Mouse (Mus musculus) kidney, embryonic 15.5 days (tissue): ENCODE measurements around the gene Il4. TPM values are rescaled to one million over a fixed set of nuclear protein-coding genes. Genes with fewer than 3 reads are reported as not detected.

Experiments used
- polyA plus RNA-seq: library from polyadenylated mRNA; unstranded; fragments of >200 nt; fragmentation: Nextera tagmentation; extraction: Ambion mirVana; gene quantifications from 2 replicates; pipeline ENCODE4 v1.2.1, GENCODE M21; 2015

The Il4 gene
- polyA plus RNA-seq, 1 experiment from 2014 or later, result 1.2 TPM

Other genes with a start within 250 kb of the Il4 start
- 0.32 and 0.46 TPM in 2 replicates for gene Leap2, start 195.5 kb downstream of the Il4 start, polyA plus RNA-seq
- 629 and 653 TPM in 2 replicates for gene Uqcrq, start 187.8 kb downstream of the Il4 start, polyA plus RNA-seq
- gene Gdf9, start 187.6 kb downstream of the Il4 start, polyA plus RNA-seq, result 2.2 and 2.3 TPM in 2 replicates
- not detected in 2 replicates for gene Gm10447, start 161.6 kb downstream of the Il4 start, polyA plus RNA-seq
- gene Shroom1, start 161.5 kb downstream of the Il4 start, polyA plus RNA-seq, result 1.7 and 2.3 TPM in 2 replicates
- not detected in 2 replicates for gene Gm9837, start 148.2 kb downstream of the Il4 start, polyA plus RNA-seq
- not detected in 2 replicates for gene Gm9945, start 138.5 kb downstream of the Il4 start, polyA plus RNA-seq
- 0.23 and 0.32 TPM in 2 replicates for gene Sowaha, start 138.4 kb downstream of the Il4 start, polyA plus RNA-seq
- gene Sept8, start 99.4 kb downstream of the Il4 start, polyA plus RNA-seq, result 21.9 and 25.6 TPM in 2 replicates
- gene Kif3a, start 51.3 kb downstream of the Il4 start, polyA plus RNA-seq, result 65.6 and 68.6 TPM in 2 replicates
- not detected in 2 replicates for gene Il13, start 16.0 kb upstream of the Il4 start, polyA plus RNA-seq
- 27.2 and 27.7 TPM in 2 replicates for gene Rad50, start 88.7 kb upstream of the Il4 start, polyA plus RNA-seq
- gene Il5, start 102.1 kb upstream of the Il4 start, polyA plus RNA-seq, result not detected in 2 replicates
- gene Irf1, start 151.3 kb upstream of the Il4 start, polyA plus RNA-seq, result 12.6 and 15.3 TPM in 2 replicates
- 0.23 TPM in 1 of 2 replicates, not detected in the other for gene Gm17334, start 154.5 kb upstream of the Il4 start, polyA plus RNA-seq
- gene Gm12216, start 240.6 kb upstream of the Il4 start, polyA plus RNA-seq, result 1.3 and 1.6 TPM in 2 replicates